Mouse (Mus musculus): ENCODE results near the gene Rgs7bp. TPM values are rescaled to one million over a fixed set of nuclear protein-coding genes. Genes with fewer than 3 reads are reported as not detected.
"Not testable (repeated sequence)": the region's sequence is repeated elsewhere in the genome, so short reads cannot be mapped to it uniquely, and the experiment has no call there.

Gene Rgs7bp
- polyA plus RNA-seq, 1 experiment = 0.57 TPM

GRCm38 (mm10) chr13:104914288-104914895 is 140.3 kb downstream of the Rgs7bp start:
- H3K4me1 ChIP-seq (ENCODE audit: control insufficient read depth, insufficient read depth, low read length) = no peaks in the 10 kb centered on the region
- no peak for TF ChIP-seq CTCF (IDR thresholded peaks at IDR 0.05; ENCODE audit: control insufficient read depth, insufficient read depth, low read length)
- no peak for TF ChIP-seq POLR2A (IDR thresholded peaks at IDR 0.05; ENCODE audit: borderline replicate concordance, control insufficient read depth, low read depth, low read length)
- H3K4me3 ChIP-seq (replicated peaks; ENCODE audit: control insufficient read depth, low read depth, low read length) = no peak overlapping the region
- no peak overlapping the region for H3K27ac ChIP-seq (ENCODE audit: control insufficient read depth, insufficient read depth, low read depth, low read length, poor library complexity)
- WGBS = 90% methylated on average over 17 of the region's 17 CpGs

- not testable (repeated sequence) for H3K27ac ChIP-seq (ENCODE audit: control insufficient read depth, insufficient read depth, low read depth, low read length, poor library complexity); H3K4me3 ChIP-seq (replicated peaks; ENCODE audit: control insufficient read depth, low read depth, low read length); H3K4me1 ChIP-seq (ENCODE audit: control insufficient read depth, insufficient read depth, low read length)
- 81% methylated on average over 5 of the region's 5 CpGs for WGBS
Observed at GRCm38 (mm10) chr13:104911626-104912025, 143.1 kb downstream of the Rgs7bp start.

DNA sequence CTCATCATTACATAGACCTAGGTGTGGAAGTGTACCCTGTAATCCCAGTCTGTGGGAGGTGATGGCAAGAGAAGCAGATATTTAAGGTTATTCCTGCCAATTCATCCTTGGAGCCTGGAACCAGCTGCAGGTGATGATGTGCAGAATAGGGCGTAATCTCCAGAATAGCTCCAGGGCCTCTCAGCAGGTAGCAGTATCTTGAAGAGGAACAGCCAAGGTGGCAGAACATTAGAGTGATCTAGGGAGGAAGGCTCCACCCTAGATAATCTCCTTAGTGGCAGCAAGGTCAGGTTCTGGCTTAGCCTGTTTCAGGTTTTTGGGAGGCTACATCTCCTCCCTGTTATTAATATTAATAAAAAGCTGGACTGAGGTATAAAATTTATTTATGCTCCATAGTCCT is 143.7 kb downstream of the Rgs7bp start:
- H3K27ac ChIP-seq (ENCODE audit: control insufficient read depth, insufficient read depth, low read depth, low read length, poor library complexity); H3K4me3 ChIP-seq (replicated peaks; ENCODE audit: control insufficient read depth, low read depth, low read length); H3K4me1 ChIP-seq (ENCODE audit: control insufficient read depth, insufficient read depth, low read length): not testable (repeated sequence)
- WGBS = 83% methylated on average over 1 of the region's 1 CpGs

DNA sequence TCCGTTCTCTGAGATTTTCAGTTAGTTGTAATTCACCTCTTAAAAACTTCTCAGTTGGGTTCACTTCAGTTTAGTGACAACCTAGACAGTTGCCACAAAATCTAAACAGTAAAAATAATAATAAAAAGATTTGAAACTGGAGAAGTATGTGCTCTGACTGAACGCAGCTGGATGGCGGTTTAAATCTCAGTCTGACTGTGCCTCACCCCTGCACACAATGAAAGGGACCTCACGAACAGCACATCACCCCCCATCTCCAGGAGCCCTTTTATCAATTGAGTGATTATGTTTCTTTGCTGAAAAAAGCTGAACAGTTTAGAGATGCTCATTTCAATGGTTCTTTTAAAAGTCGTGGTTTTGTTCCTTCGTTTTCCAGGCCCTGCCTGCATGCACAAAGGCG is 146.0 kb downstream of the Rgs7bp start:
- WGBS = 67% methylated on average over 7 of the region's 7 CpGs
- no peak for TF ChIP-seq CTCF (IDR thresholded peaks at IDR 0.05; ENCODE audit: control insufficient read depth, insufficient read depth, low read length)
- no peak for TF ChIP-seq POLR2A (IDR thresholded peaks at IDR 0.05; ENCODE audit: borderline replicate concordance, control insufficient read depth, low read depth, low read length)
- Histone ChIP-seq H3K4me1 (ENCODE audit: control insufficient read depth, insufficient read depth, low read length) (no peaks in the 10 kb centered on the region), H3K4me3 (replicated peaks; ENCODE audit: control insufficient read depth, low read depth, low read length) (no peak overlapping the region), H3K27ac (ENCODE audit: control insufficient read depth, insufficient read depth, low read depth, low read length, poor library complexity) (no peak overlapping the region)

Other genes with a start within 250 kb of the Rgs7bp start
- 14.6 and 22.4 TPM in 2 replicates for gene Cwc27, start 237.8 kb downstream of the Rgs7bp start, polyA plus RNA-seq (2011; ENCODE audit: insufficient read depth, insufficient read length, low replicate concordance, missing spikeins)
- gene Shisal2b, start 191.0 kb downstream of the Rgs7bp start, polyA plus RNA-seq (2011; ENCODE audit: insufficient read depth, insufficient read length, low replicate concordance, missing spikeins) = not detected in 2 replicates
- not detected in 2 replicates for gene 4933425L06Rik, start 27.2 kb upstream of the Rgs7bp start, polyA plus RNA-seq (2011; ENCODE audit: insufficient read depth, insufficient read length, low replicate concordance, missing spikeins)
- gene Rnf180, start 239.9 kb upstream of the Rgs7bp start, polyA plus RNA-seq (2011; ENCODE audit: insufficient read depth, insufficient read length, low replicate concordance, missing spikeins) = 1.3 and 5.2 TPM in 2 replicates

Data from bone marrow, adult 2 months (tissue).